Comparison of ENCODE assay signal across 9 mouse cellular contexts in the genomic region with DNA sequence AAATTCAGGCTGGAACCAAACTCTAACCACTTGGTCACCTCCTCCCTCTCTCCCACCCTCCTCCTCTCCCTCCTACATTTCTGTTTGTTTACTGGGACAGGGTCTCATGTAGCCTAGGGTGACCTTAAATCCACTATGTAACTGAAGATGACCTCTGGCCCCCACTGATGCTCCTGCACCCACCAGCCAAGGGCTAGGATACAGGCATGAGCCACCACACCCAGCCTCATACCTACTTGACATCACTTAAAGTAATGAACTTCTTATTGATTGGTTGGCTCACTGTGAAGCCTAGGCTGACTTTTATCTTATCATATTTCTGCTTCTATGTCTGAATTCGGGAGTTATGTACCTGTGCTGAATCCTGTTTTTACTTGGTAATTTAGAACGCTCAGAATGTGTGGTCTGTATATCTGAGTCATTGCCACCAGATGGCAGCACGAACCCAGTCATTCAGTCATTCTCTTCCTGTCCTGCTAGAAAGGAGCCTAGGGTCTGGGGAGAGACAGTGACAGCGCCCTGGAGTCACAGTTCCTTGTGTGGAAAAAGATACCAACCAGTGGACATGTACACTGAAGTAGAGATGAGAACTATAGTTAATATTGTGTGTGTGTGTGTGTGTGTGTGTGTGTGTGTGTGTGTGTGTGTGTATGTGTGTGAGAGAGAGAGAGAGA. TPM values are rescaled to one million over a fixed set of nuclear protein-coding genes. Genes with fewer than 3 reads are reported as not detected.
DNase-seq lines count a peak whose midpoint lies in the region; ATAC-seq and TF ChIP-seq lines count a peak whose summit lies in the region.
"Had no signal": no experiment of that assay in that cellular context is flagged by ENCODE, and none has a peak within 500 bp of the region (broad histone marks: within the 10 kb centered on the region; RNA-seq: fewer than 3 reads in every experiment).

No protein-coding gene starts in this region.

- peak; percentile 64 for DNase-seq in urinary bladder, postnatal 14 days (ENCODE audit: low spot score)
- no peak for DNase-seq in urinary bladder, adult 2 months (ENCODE audit: low spot score)
- DNase-seq in cerebellum, postnatal 10 days = peak; percentile 84 to 87
- peak; percentile 60 for DNase-seq in gastrocnemius, adult 18-20 months (ENCODE audit: low spot score)
- peak; percentile 88 for DNase-seq in hindbrain, postnatal 0 days (ENCODE audit: low spot score)
- peak; percentile 69 to 74 for DNase-seq in left cerebral cortex, postnatal 25 days (ENCODE audit: low spot score in 2 of 2)

- H3K36me3 ChIP-seq in hindbrain, postnatal 0 days (ENCODE audit: insufficient read depth, low read length) = no peaks in the 10 kb centered on the region
- H3K36me3 ChIP-seq in midbrain, embryonic 12.5 days = no peaks in the 10 kb centered on the region
- no peaks in the 10 kb centered on the region for H3K36me3 ChIP-seq in stomach, embryonic 15.5 days
- H3K36me3 ChIP-seq: embryonic facial prominence, embryonic 12.5 days had no signal

- 4% methylated on average over 4 of the region's 4 CpGs for WGBS in hindbrain, postnatal 0 days
- 9% methylated on average over 4 of the region's 4 CpGs for WGBS in midbrain, embryonic 12.5 days
- WGBS in stomach, embryonic 15.5 days = 5% methylated on average over 4 of the region's 4 CpGs

- H3K27ac ChIP-seq in hindbrain, postnatal 0 days = no peak overlapping the region
- no peak overlapping the region for H3K27ac ChIP-seq in midbrain, embryonic 12.5 days (replicated peaks)
- H3K27ac ChIP-seq in stomach, embryonic 15.5 days = no peak overlapping the region
- H3K27ac ChIP-seq: embryonic facial prominence, embryonic 12.5 days had no signal

- H3K27me3 ChIP-seq in hindbrain, postnatal 0 days (ENCODE audit: insufficient read depth, low read length) = no peaks in the 10 kb centered on the region
- no peaks in the 10 kb centered on the region; the same call in 1 of the 2 replicates for H3K27me3 ChIP-seq in midbrain, embryonic 12.5 days
- no peaks in the 10 kb centered on the region for H3K27me3 ChIP-seq in stomach, embryonic 15.5 days (replicated peaks)
- H3K27me3 ChIP-seq: embryonic facial prominence, embryonic 12.5 days had no signal

- H3K9ac ChIP-seq in hindbrain, postnatal 0 days (replicated peaks; ENCODE audit: low read length) = no peak overlapping the region
- H3K9ac ChIP-seq in midbrain, embryonic 12.5 days (replicated peaks) = no peak overlapping the region
- no peak overlapping the region for H3K9ac ChIP-seq in stomach, embryonic 15.5 days
- H3K9ac ChIP-seq: embryonic facial prominence, embryonic 12.5 days had no signal

- H3K4me1 ChIP-seq in hindbrain, postnatal 0 days (ENCODE audit: insufficient read depth, low read length) = no peaks in the 10 kb centered on the region
- H3K4me1 ChIP-seq in midbrain, embryonic 12.5 days = no peaks in the 10 kb centered on the region
- H3K4me1 ChIP-seq in stomach, embryonic 15.5 days = peaks cover 8% of the 10 kb centered on the region; the same call in 1 of the 2 replicates
- H3K4me1 ChIP-seq: embryonic facial prominence, embryonic 12.5 days had no signal

- H3K4me2 ChIP-seq in hindbrain, postnatal 0 days (ENCODE audit: low read depth, low read length) = no peak overlapping the region
- no peak overlapping the region for H3K4me2 ChIP-seq in midbrain, embryonic 12.5 days (replicated peaks)
- no peak overlapping the region for H3K4me2 ChIP-seq in stomach, embryonic 15.5 days
- H3K4me2 ChIP-seq: embryonic facial prominence, embryonic 12.5 days had no signal

- intact Hi-C loops in left cerebral cortex, postnatal 25 days (cut with DNase I) = loop anchor here (1.0 to 10.0 kb wide), 3 partner anchors 211 to 440 kb away; partner anchors contain the start of gene St8sia1

- ATAC-seq in hindbrain, postnatal 0 days = peak; percentile 88
- ATAC-seq in midbrain, embryonic 12.5 days (ENCODE audit: low FRiP score, low read depth) = peak; percentile 76
- ATAC-seq in stomach, embryonic 15.5 days (ENCODE audit: insufficient read depth, low FRiP score, low read depth) = peak; percentile 74; the same call in 1 of the 2 replicates

- no peaks in the 10 kb centered on the region for H3K9me3 ChIP-seq in hindbrain, postnatal 0 days (ENCODE audit: low read length)
- H3K9me3 ChIP-seq in midbrain, embryonic 12.5 days = no peaks in the 10 kb centered on the region
- no peaks in the 10 kb centered on the region for H3K9me3 ChIP-seq in stomach, embryonic 15.5 days
- H3K9me3 ChIP-seq: embryonic facial prominence, embryonic 12.5 days had no signal

- H3K4me3 ChIP-seq in hindbrain, postnatal 0 days (ENCODE audit: low read length) = no peak overlapping the region
- H3K4me3 ChIP-seq in midbrain, embryonic 12.5 days = no peak overlapping the region
- H3K4me3 ChIP-seq in stomach, embryonic 15.5 days (replicated peaks) = no peak overlapping the region
- H3K4me3 ChIP-seq: embryonic facial prominence, embryonic 12.5 days had no signal

- peak; percentile 94 for TF ChIP-seq CTCF in hindbrain, postnatal 0 days (IDR thresholded peaks at IDR 0.05; ENCODE audit: low read depth)

RNA-seq across cellular contexts. Expression of gene Ldhb, which starts 17.0 kb away (rescaled TPM):
- polyA plus RNA-seq in urinary bladder, adult 2 months (2012; rRNA removed) = 564 and 701 TPM in 2 replicates
- 100 to 1,000 TPM; 379 to 613 TPM for total RNA-seq in gastrocnemius, adult 18-20 months (2021)
- 201 and 230 TPM in 2 replicates for total RNA-seq in hindbrain, postnatal 0 days (2014; rRNA removed)
- polyA plus RNA-seq in hindbrain, postnatal 0 days (2015; fragmentation: Nextera tagmentation; extraction: Ambion mirVana) = 663 and 664 TPM in 2 replicates
- total RNA-seq in left cerebral cortex, postnatal 25 days (2021) = 100 to 1,000 TPM; 832 to 838 TPM
- polyA plus RNA-seq in midbrain, embryonic 12.5 days (2016; fragmentation: Nextera tagmentation; extraction: Ambion mirVana) = 388 and 389 TPM in 2 replicates
- 138 and 149 TPM in 2 replicates for polyA plus RNA-seq in stomach, embryonic 15.5 days (2015; fragmentation: Nextera tagmentation; extraction: Ambion mirVana)

RNA-seq across cellular contexts. Expression of gene Kcnj8, which starts 46.6 kb away (rescaled TPM):
- 21.7 and 24.0 TPM in 2 replicates for polyA plus RNA-seq in urinary bladder, adult 2 months (2012; rRNA removed)
- total RNA-seq in gastrocnemius, adult 18-20 months (2021) = 1 to 10 TPM; 4.3 to 7.4 TPM
- 10.1 and 13.7 TPM in 2 replicates for total RNA-seq in hindbrain, postnatal 0 days (2014; rRNA removed)
- 7.7 and 8.8 TPM in 2 replicates for polyA plus RNA-seq in hindbrain, postnatal 0 days (2015; fragmentation: Nextera tagmentation; extraction: Ambion mirVana)
- total RNA-seq in left cerebral cortex, postnatal 25 days (2021) = 1 to 10 TPM; 2.0 to 3.0 TPM
- polyA plus RNA-seq in midbrain, embryonic 12.5 days (2016; fragmentation: Nextera tagmentation; extraction: Ambion mirVana) = 6.3 and 7.2 TPM in 2 replicates
- 54.2 and 70.5 TPM in 2 replicates for polyA plus RNA-seq in stomach, embryonic 15.5 days (2015; fragmentation: Nextera tagmentation; extraction: Ambion mirVana)

RNA-seq across cellular contexts. Expression of gene Gys2, which starts 51.9 kb away (rescaled TPM):
- polyA plus RNA-seq in urinary bladder, adult 2 months (2012; rRNA removed) = 0.04 and 0.44 TPM in 2 replicates
- total RNA-seq in gastrocnemius, adult 18-20 months (2021) = under 1 TPM in 1 of 2 experiments, not detected in 1; 0.21 TPM
- total RNA-seq in hindbrain, postnatal 0 days (2014; rRNA removed) = 0.10 and 0.18 TPM in 2 replicates
- 0.38 TPM in 1 of 2 replicates, not detected in the other for polyA plus RNA-seq in hindbrain, postnatal 0 days (2015; fragmentation: Nextera tagmentation; extraction: Ambion mirVana)
- not detected for total RNA-seq in left cerebral cortex, postnatal 25 days (2021)
- 0.10 TPM in 1 of 2 replicates, not detected in the other for polyA plus RNA-seq in midbrain, embryonic 12.5 days (2016; fragmentation: Nextera tagmentation; extraction: Ambion mirVana)
- polyA plus RNA-seq in stomach, embryonic 15.5 days (2015; fragmentation: Nextera tagmentation; extraction: Ambion mirVana) = 1.6 and 4.4 TPM in 2 replicates
- polyA plus RNA-seq: embryonic facial prominence, embryonic 12.5 days had no signal
